Mouse (Mus musculus) heart, postnatal 0 days (tissue): ENCODE results near the gene Nckap5.

Source experiments
- CTCF ChIP-seq: IDR thresholded peaks from 2 replicates; pipeline ENCODE4 v1.5.1; 2016; ENCODE audit warnings: antibody characterized with exemption, control low read depth, low read depth
- EP300 ChIP-seq: IDR thresholded peaks from 2 replicates; pipeline ENCODE4 v1.6.1; 2016; ENCODE audit warnings: antibody characterized with exemption, low read depth

DNA sequence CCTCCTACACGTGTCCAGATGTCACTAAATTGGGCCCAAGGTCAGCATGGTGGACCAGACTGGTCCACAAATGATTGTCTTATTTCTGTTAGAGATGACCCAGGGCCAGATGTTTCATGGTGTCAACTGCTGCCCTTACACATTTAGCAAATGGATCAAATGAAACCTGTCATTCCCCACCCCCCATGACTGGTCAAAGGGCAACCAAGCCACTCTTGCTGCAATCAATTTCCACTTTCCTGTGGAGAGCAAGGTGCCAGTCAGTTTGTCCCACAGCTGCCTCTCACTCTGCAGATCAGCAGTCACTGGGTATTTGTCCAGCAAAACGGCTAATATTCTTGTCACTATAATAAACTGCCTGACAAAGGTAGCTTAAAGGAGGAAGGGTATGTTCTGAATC, 463.9 kb downstream of the Nckap5 start:
- no peak for TF ChIP-seq CTCF
- TF ChIP-seq EP300 = no peak
